19 mouse cellular contexts compared by ENCODE assay signal in the genomic region with DNA sequence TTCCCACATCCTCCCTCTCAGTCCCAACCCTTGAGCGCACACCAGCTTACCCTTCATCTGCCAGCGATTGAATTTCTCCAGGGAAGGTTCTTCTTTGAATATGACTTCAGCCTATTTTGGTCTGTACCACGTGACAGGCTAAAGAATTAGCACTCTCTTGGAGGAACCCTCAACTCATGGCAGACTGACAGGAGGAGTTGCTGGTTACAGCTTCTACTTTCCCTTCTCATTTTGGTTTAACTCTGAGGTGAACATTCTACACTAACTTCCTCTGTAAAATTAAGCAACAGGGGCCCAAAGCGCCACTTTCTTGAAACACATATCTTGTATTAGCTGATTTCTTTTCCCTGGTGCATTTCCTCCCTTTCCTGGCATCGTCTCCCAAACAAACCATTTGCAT.
"Had no signal": no experiment of that assay in that cellular context is flagged by ENCODE, and none has a peak within 500 bp of the region (broad histone marks: within the 10 kb centered on the region; RNA-seq: fewer than 3 reads in every experiment).

No protein-coding gene starts in this region.

- H3K4me1 ChIP-seq: limb, embryonic 12.5 days; liver, embryonic 15.5 days; megakaryocyte, embryonic 14.5 days; midbrain, embryonic 15.5 days; neural tube, embryonic 13.5 days; stomach, embryonic 15.5 days had no signal

- H3K4me2 ChIP-seq: limb, embryonic 12.5 days; liver, embryonic 15.5 days; midbrain, embryonic 11.5 days; midbrain, embryonic 15.5 days; neural tube, embryonic 13.5 days; stomach, embryonic 15.5 days had no signal

- ATAC-seq: lung, postnatal 0 days; midbrain, embryonic 15.5 days had no signal

- H3K27ac ChIP-seq: kidney, postnatal 0 days; limb, embryonic 12.5 days; liver, embryonic 15.5 days; midbrain, embryonic 15.5 days; neural tube, embryonic 13.5 days; stomach, embryonic 15.5 days had no signal

- H3K9ac ChIP-seq: limb, embryonic 12.5 days; liver, embryonic 15.5 days; midbrain, embryonic 15.5 days; neural tube, embryonic 13.5 days; stomach, embryonic 15.5 days had no signal

- H3K36me3 ChIP-seq: limb, embryonic 12.5 days; liver, embryonic 15.5 days; midbrain, embryonic 15.5 days; neural tube, embryonic 13.5 days; stomach, embryonic 15.5 days had no signal

- H3K27me3 ChIP-seq: limb, embryonic 12.5 days; liver, embryonic 15.5 days; megakaryocyte, embryonic 14.5 days; midbrain, embryonic 15.5 days; neural tube, embryonic 13.5 days; stomach, embryonic 15.5 days had no signal

- DNase-seq: kidney, adult 18-20 months; kidney, postnatal 36 days; layer of hippocampus, adult 9-11 months; layer of hippocampus, postnatal 36 days; liver; lung, adult 2 months; lung, postnatal 36 days; right cerebral cortex, postnatal 14 days; thymus, adult 2 months; thymus, postnatal 4 days had no signal

- H3K4me3 ChIP-seq: limb, embryonic 12.5 days; liver, embryonic 15.5 days; megakaryocyte, embryonic 14.5 days; midbrain, embryonic 15.5 days; neural tube, embryonic 13.5 days; stomach, embryonic 15.5 days had no signal

- H3K9me3 ChIP-seq: limb, embryonic 12.5 days; liver, embryonic 15.5 days; megakaryocyte, embryonic 14.5 days; midbrain, embryonic 15.5 days; neural tube, embryonic 13.5 days; stomach, embryonic 15.5 days had no signal
